Mouse (Mus musculus) olfactory bulb, adult 2 months (tissue): Measurements from ENCODE around the gene Gm3755.
"Not testable (repeated sequence)": the region's sequence is repeated elsewhere in the genome, so short reads cannot be mapped to it uniquely, and the experiment has no call there.

Experiments
- CTCF ChIP-seq: fragments of 200-500 bp; IDR thresholded peaks from 2 replicates; pipeline ENCODE4 v1.5.1; 2012; ENCODE audit warnings: low read depth, mild to moderate bottlenecking, low read length, moderate library complexity; ENCODE audit not compliant: insufficient read depth
- POLR2A ChIP-seq: fragments of 200-500 bp; IDR thresholded peaks from 2 replicates; pipeline ENCODE4 v1.6.1; 2012; ENCODE audit warnings: mild to moderate bottlenecking, low read depth, low read length, moderate library complexity; ENCODE audit not compliant: insufficient read depth

DNA sequence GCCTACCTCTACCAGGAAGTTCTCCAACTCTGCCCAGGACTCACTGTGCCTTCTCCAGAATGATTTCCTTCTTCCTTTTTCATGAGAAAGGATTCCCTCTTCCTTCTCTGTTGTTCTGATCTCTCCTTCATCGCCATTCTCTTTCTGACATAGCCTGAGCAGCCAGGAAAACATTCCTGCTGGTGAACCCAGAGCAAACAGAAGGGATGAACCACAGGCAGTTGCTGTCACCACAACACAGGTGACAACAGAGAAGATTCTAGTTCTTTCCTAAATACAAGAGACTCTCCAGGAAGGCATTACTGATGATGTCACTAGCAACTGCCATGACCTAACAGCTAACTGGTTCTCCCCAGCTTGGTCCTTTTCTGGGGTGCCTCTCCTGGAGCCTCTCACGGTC, at the start of gene Gm3755:
- not testable (repeated sequence) for TF ChIP-seq CTCF, POLR2A
